Mouse (Mus musculus): ENCODE measurements at regions not wholly inside any gene's neighbourhood (a gene's known extent, or its start where the extent isn't known, plus 50 kb on each side); places are given as distances from the start of the nearest gene placed in this dataset.

GRCm38 (mm10) chr5:100248611-100249010 is 89.0 kb upstream of the Tmem150c start:
- in situ Hi-C loops (cut with MboI; ENCODE audit: low sequenced_read_pairs): loop anchor here (10.0 kb wide), 1 partner anchor 174 kb away; no protein-coding TSS in a partner anchor

GRCm38 (mm10) chr5:100246709-100247108 is 87.1 kb upstream of the Tmem150c start:
- in situ Hi-C loops (cut with MboI; ENCODE audit: low sequenced_read_pairs): loop anchor here (10.0 kb wide), 1 partner anchor 172 kb away; no protein-coding TSS in a partner anchor

GRCm38 (mm10) chr5:100244811-100245210 is 85.2 kb upstream of the Tmem150c start:
- in situ Hi-C loops (cut with MboI; ENCODE audit: low sequenced_read_pairs): loop anchor here (10.0 kb wide), 1 partner anchor 170 kb away; no protein-coding TSS in a partner anchor

GRCm38 (mm10) chr5:100240876-100241275 is 81.3 kb upstream of the Tmem150c start:
- in situ Hi-C loops (cut with MboI; ENCODE audit: low sequenced_read_pairs): loop anchor here (10.0 kb wide), 1 partner anchor 166 kb away; no protein-coding TSS in a partner anchor

GRCm38 (mm10) chr5:100239632-100240031 is 80.0 kb upstream of the Tmem150c start:
- in situ Hi-C loops (cut with MboI; ENCODE audit: low sequenced_read_pairs): loop anchor here (10.0 kb wide), 1 partner anchor 165 kb away; no protein-coding TSS in a partner anchor

GRCm38 (mm10) chr5:100238287-100239036 is 78.9 kb upstream of the Tmem150c start:
- in situ Hi-C loops (cut with MboI; ENCODE audit: low sequenced_read_pairs): no loop called here

- in situ Hi-C loops (cut with MboI; ENCODE audit: low sequenced_read_pairs): no loop called here
Observed at GRCm38 (mm10) chr5:100237674-100238278, 78.2 kb upstream of the Tmem150c start.

- in situ Hi-C loops (cut with MboI; ENCODE audit: low sequenced_read_pairs): no loop called here
Observed at GRCm38 (mm10) chr5:100236277-100236676, 76.7 kb upstream of the Tmem150c start.

GRCm38 (mm10) chr5:100232076-100232475 is 72.5 kb upstream of the Tmem150c start:
- in situ Hi-C loops (cut with MboI; ENCODE audit: low sequenced_read_pairs): no loop called here

GRCm38 (mm10) chr5:100231574-100231973 is 72.0 kb upstream of the Tmem150c start:
- in situ Hi-C loops (cut with MboI; ENCODE audit: low sequenced_read_pairs): no loop called here

GRCm38 (mm10) chr5:100230038-100230437 is 70.4 kb upstream of the Tmem150c start:
- in situ Hi-C loops (cut with MboI; ENCODE audit: low sequenced_read_pairs): no loop called here

GRCm38 (mm10) chr5:100227888-100228287 is 68.3 kb upstream of the Tmem150c start:
- in situ Hi-C loops (cut with MboI; ENCODE audit: low sequenced_read_pairs): no loop called here

GRCm38 (mm10) chr5:100226571-100227235 is 67.1 kb upstream of the Tmem150c start:
- in situ Hi-C loops (cut with MboI; ENCODE audit: low sequenced_read_pairs): no loop called here

- in situ Hi-C loops (cut with MboI; ENCODE audit: low sequenced_read_pairs): no loop called here
Observed at GRCm38 (mm10) chr5:100225491-100225890, 65.9 kb upstream of the Tmem150c start.

- in situ Hi-C loops (cut with MboI; ENCODE audit: low sequenced_read_pairs): no loop called here
Observed at GRCm38 (mm10) chr5:100224773-100225363, 65.3 kb upstream of the Tmem150c start.

- in situ Hi-C loops (cut with MboI; ENCODE audit: low sequenced_read_pairs): no loop called here
Observed at GRCm38 (mm10) chr5:100221005-100221583, 61.5 kb upstream of the Tmem150c start.

GRCm38 (mm10) chr5:100220320-100220719 is 60.7 kb upstream of the Tmem150c start:
- in situ Hi-C loops (cut with MboI; ENCODE audit: low sequenced_read_pairs): no loop called here

GRCm38 (mm10) chr5:100218256-100218851 is 58.7 kb upstream of the Tmem150c start:
- in situ Hi-C loops (cut with MboI; ENCODE audit: low sequenced_read_pairs): no loop called here

- in situ Hi-C loops (cut with MboI; ENCODE audit: low sequenced_read_pairs): no loop called here
Observed at GRCm38 (mm10) chr5:100217178-100218035, 57.8 kb upstream of the Tmem150c start.

All from CH12F3 (cell line).